Mouse (Mus musculus) heart, postnatal 36 days (tissue): ENCODE measurements around the gene Sycp2. TPM values are rescaled to one million over a fixed set of nuclear protein-coding genes. Genes with fewer than 3 reads are reported as not detected.

Source experiments
- DNase-seq, 2 experiments: peaks; one replicate each; pipeline ENCODE4 v3.0.0; 2021 to 2022
- intact Hi-C: fragments of 180-260 bp; cut with DNase I; formaldehyde crosslinking; loops from one replicate; pipeline ENCODE4 v1.15.1; 2025
- total RNA-seq, 2 experiments: library from RNA; stranded (reverse); gene quantifications; 2 replicates each; pipeline ENCODE4 v1.2.3; 2021

Gene Sycp2
- total RNA-seq, 2 experiments from 2014 or later = 0.49 to 1.7 TPM

- intact Hi-C loops = no loop called here
- DNase-seq = no peak
These were observed 93.9 kb downstream of the Sycp2 start for GRCm38 (mm10) chr2:178313539-178313938.

GRCm38 (mm10) chr2:178304669-178305068 lies 102.8 kb downstream of the Sycp2 start:
- DNase-seq = no peak
- intact Hi-C loops = no loop called here

GRCm38 (mm10) chr2:178304188-178304529 lies 103.3 kb downstream of the Sycp2 start:
- no peak for DNase-seq
- intact Hi-C loops = no loop called here

GRCm38 (mm10) chr2:178303453-178304187 lies 103.9 kb downstream of the Sycp2 start:
- intact Hi-C loops = no loop called here
- no peak for DNase-seq

Other genes with a start within 250 kb of the Sycp2 start
- gene Ppp1r3d, start 6.8 kb upstream of the Sycp2 start, total RNA-seq = 10 to 100 TPM; 15.3 to 17.9 TPM
- gene Fam217b, start 6.8 kb upstream of the Sycp2 start, total RNA-seq = 10 to 100 TPM in 1 of 2 experiments, 1 to 10 TPM in 1; 9.6 to 13.3 TPM
- gene Cdh26, start 22.8 kb upstream of the Sycp2 start, total RNA-seq = under 1 TPM in 1 of 2 experiments, not detected in 1; 0.11 TPM